Mouse (Mus musculus) right cerebral cortex, adult 2 months (tissue): ENCODE data around the gene Rere.

ENCODE experiments used
- DNase-seq, 2 experiments: peaks; one replicate each; pipeline ENCODE4 v3.0.0; 2021 to 2022; ENCODE audit warnings: low spot score in 2 of 2

Gene Rere

DNA sequence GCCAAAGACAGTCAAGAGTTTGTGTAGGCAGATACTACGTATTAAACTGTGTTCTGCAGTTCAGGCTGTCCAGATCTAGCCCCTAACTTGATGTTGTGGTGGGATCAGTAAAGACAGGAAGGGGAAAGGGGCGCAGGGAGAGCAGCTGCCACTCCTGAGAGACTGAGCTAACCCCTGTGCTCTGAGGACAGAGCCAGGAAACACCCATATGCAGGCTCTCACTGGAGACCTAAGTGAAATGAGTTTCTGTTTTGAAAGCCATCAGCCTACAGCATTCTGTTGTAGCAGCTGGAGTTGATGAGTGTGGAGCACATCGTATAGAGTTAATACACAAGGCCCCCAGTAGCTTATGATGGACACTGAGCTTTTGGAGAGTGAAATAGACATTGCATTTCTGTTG is 101.1 kb downstream of the Rere start:
- no peak for DNase-seq

DNA sequence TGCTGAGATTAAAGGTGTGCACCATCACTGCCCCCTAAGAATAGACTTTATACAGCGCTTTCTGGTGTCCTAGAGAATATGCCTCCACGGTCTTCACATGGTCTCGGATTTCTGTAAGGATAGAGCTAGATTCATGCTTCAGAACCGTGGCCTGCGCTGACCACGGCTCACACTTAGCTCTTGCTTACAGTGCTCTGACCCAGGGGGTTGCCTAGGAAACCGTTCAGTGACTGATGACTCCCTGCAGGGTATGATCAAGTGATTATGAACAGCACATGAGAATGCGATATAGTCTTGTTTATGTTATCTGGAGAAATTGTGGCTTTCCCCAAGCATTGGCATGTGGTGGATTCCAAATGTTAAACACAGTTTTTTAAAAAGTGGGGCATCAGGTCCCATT is 103.0 kb downstream of the Rere start:
- no peak for DNase-seq

DNA sequence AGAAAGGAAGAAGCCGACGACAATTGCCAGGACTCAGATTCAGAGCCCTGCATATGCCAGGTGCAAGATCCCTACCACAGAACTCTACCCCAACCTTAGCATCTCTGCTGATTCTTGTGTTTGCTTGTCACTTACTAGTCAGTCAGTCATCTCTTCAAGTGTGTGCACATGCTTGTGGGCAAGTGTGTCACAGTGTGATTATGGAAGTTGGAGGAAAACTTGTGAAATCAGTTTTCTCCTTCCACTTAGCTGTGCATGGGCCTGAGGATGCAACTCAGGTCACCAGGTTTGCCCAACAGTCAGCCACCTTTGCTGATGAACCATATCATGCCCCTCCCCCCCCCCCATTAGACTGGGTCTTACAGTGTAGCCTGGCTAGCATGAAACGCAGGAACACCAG is 103.5 kb downstream of the Rere start:
- DNase-seq, result no peak

DNA sequence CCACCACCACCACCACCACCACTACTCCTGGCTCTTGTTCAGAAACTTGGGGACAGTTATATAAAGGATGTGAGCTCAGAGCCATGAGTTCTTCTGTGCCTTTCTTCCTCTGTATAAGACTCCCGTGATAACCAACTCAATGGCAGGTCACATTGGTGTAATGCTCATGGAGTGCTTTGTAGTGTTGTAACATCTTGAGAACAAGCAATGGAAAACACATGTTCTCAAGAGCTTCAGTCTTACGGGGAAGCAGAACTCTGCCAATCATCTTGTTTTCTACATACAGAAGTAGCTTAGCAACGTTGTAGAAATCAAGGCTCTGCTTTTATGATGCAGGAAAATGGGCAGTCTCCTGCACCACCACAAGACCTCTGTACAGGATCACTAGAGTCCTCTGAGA is 107.1 kb downstream of the Rere start:
- no peak for DNase-seq

DNA sequence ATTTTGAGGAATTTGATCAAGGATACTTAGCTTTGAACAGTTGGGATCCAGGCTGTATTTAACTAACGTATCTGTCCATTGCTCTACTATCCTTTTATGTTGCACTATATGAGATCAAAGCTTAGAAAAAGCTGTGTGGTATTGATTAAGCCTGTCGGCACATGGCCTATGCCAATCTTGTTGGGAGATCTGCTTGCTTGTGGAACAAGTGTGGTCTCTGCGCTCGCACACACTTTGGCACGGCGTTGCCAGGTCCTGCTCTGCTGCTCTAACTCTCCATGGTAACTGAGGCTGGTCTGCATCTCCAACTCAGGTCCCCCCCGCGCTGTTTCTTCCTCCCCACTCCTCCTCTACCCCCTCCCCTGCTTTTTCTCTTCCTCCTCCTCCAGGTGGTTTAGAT is 112.2 kb downstream of the Rere start:
- no peak for DNase-seq

DNA sequence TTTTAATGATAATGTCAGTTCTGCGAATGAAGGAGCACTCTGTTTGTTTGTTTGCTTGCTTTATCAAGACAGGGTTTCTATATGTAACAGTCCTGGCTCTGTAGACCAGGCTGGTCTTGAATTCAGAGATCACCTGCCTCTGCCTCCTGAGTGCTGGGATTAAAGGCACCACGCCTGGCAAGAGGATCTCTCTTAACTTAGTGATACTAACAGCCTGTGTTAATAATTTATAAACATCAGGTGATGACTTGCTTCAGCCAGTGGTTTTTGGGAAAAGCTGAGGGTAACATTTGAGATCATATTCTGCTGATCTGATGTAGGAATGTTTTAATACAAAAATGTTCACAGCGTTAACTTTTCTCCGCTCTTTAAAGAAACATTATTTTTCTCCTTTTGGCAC is 112.6 kb downstream of the Rere start:
- no peak for DNase-seq

DNA sequence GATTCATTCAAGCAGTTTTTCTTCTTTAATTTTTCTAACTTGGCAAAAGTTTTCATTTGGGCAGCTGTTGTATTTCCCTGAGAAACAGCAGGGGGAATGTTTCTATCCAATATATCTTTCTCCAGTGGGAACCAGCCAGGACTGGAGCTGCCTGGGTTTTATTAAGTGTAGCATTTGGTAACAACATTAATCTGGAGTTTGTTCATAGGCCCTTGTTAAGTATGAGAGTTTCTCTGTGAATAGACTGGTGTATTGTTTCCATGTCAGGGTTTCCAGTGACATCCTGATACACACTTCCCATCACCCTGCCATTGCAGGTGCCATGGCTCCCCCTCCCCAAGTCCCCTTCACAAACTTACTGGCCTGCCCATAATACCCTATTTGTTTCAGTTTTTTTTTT is 114.9 kb downstream of the Rere start:
- no peak for DNase-seq

DNA sequence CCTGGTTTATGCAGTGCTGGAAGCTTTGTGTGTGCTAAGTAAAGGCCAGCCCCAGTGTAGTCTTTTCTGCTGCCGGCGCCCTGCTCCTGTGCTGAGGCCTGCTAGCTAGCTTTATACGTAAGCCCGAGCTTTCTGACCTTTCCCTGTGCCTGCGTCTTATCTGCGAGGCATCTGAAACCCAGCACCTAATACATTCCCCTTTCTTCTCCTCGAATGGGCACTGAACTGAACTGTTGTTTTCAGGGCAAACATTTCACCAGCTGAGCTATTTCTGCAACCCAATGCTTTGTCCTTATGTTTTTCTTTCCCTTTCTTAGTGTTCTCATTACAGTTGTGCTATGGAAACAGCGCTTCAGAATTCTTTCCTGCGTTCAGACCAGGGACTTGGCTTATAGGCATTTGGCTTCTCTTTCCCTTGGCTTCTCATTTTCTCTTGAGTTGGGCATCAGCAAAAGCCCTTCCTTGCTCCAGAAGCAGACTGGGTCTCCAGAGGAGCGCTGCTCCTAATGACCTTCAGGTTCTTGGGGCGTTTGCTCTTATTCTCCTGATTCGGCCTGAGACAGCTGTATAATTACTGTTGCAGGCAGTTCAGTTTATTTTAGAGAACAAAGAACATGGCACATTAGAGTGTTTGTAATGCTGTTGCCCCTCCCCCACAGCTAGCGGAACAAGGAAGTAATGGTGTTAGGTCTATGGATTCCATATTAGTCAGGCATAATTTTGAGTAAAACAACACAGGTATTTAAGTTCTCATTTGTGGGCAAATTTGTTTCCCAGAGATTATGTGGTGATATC is 115.6 kb downstream of the Rere start:
- no peak for DNase-seq

DNA sequence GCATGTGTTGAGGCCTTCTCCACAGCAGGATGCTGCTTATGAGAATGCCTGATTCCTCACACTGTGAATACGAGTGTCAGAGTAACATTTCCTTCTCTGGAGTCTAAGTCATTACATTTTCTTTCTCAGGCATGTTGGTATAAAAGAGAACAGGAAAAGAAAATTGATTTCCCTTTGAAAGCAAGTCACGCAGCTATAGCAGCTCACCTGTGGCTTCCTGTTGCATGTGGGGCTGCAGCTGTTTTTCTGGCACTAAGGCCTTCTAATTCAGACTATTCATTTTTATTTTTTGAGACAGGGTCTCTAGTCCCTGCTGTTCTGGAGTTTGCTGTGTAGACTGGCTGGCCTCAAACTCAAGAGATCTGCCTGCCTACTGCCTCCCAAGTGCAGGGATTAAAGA is 117.6 kb downstream of the Rere start:
- no peak for DNase-seq

DNA sequence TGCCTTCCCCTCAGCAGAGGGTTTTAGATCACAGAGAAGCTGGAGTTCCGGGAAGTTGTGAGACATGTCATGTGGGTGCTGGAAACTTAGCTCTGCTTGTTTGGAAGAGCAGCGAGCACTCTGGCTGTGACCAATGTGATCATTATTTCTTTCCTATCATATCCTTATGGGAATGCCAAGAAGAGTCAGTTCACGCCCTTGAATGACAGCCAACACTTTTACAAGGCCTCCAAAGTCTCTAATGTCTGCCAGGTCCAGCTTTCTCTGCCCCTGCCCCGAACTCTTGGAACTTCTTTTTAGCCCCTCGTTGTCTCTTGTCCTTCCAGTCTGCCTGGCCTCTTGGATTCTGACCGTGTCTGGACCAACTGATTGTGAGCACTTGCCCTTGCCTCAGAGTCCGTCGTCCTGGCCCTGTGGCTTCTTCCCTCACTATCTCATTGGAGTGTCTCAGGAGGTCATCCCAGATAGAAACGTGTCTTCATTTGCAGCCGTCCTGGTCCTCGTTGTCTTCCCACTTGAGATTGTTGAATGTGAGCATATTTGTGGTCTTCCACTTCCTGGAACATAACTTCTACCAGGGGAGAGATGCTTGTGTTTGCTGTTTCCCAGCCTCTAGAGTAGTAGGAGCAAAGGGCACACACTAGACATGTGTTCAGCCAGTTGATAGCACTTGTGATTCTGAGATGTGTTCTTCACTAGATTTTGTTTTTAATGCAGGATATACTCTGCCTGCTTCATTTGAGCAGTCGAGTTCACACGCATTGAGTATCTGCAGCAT is 120.6 kb downstream of the Rere start:
- no peak for DNase-seq

DNA sequence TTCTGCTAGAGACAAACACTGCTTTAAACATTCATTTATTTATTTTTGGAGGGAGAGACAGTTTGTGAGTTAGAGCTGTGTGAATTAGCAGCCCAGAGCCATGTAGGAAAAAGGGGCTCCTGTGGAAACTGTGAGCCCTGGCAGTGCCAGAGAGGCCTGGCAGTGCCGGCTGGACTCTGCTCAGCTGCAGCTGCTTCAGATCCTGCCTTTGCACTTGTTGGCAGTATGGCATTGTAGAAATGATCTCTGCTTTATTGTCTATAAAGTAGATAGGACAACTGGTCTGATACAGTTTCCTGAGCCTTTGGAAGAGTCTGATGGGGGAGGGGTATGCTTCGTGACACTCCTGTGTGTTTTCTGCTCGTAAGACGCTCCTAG is 121.2 kb downstream of the Rere start:
- DNase-seq, result no peak

DNA sequence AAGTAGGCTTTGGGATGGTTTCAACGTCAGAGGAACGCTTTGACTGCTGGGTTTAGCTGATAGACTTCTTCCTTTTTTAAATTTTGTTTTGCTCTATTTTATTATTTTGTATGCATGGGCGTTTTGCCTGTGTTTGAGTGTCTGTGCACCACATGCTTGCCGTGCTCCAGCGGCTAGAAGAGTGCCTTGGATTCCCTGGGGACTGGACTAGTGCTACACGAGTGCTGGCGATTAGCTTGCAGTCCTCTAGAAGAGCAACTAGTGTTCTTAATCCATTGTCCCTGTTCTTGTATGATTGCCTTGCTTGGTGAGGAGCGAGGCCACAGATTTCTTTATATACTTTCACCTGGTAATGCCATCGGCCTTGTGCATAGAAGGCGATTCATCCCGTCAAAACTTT is 122.5 kb downstream of the Rere start:
- no peak for DNase-seq

DNA sequence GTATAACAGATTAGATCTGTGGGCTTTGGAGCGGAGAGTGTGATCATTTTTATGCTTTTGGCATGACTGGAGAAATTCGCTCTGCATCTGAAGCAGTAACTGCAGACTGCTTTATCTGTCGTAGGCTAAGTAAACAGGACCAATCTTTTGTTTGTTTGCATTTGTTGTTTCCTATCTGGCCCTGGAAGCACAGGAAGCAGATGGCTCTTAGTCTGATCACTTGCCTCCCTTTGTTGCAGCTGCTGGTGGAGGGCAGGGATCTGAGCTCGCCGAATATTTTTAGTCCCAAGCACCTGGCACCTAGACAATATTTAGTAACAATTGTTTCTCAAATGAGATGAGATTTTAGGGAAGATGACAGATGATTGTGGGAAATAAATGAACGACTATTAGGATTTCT is 123.1 kb downstream of the Rere start:
- DNase-seq, result no peak

DNA sequence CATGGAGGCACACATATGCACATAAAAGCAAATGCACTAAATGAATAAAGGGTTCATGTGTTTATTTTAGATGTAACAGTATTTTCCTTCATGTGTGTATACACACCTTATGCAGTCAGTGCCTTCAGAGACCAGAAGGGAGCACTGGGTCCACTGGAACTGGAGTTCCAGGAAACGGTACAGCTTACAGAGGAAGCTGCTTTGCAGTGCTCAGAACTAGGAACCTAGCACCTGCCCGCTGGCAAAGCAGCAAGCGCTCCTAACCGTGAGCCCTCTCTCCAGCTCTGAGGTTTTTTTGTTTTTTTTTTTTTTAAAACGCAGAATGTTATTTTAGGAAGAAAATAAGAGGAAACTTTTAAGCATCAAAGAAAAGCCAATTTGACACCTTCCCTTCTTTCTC is 124.3 kb downstream of the Rere start:
- DNase-seq, result no peak

DNA sequence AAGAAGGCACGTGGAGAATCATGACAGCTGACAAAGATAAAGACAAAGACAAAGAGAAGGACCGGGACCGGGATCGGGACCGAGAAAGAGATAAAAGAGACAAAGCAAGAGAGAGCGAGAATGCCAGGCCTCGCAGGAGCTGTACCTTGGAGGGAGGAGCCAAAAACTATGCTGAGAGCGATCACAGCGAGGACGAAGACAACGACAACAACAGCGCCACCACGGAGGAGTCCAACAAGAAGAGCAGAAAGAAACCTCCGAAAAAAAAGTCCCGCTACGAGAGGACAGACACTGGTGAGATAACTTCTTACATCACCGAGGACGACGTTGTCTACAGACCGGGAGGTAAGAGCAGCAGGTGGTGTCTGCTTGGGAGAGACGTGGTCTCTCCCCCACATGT is 124.9 kb downstream of the Rere start:
- DNase-seq, result no peak

DNA sequence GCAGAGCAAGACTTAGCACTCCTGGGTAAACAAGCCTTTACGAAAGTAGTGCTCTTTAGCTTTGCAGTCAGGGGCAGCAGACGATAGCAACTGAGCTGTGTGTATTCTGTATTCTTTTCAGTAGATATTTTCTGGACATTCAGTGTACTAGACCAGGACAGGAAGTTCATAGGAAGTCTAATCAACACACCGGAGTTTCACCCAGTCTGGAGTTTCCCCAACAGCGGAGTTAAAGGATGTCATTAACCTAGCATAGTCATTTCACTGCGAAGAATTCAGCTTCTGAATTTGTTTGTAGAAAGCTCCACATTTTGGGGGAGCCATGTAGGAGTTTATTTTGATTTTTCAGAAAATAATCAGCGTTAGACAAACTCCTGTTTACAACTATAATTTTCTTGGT is 125.4 kb downstream of the Rere start:
- DNase-seq, result no peak

DNA sequence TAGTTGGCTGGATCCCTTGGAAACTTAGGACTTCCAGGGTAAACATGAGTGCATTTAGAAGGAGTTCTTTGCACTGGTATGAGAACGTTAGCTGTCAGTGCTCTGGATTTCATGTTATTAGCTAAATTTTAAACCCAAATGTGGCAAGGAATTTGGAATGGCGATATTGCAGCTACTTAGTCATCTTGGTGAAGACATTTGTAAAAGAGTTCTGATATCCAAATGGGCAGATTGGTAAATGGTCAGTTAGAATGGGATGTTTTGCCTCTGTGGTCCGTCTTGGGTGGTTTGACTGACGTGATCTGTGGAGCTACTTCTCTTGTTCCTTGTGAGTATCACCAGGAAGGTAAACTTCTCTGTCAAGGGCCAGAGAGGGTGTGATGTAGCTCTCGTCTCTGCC is 132.8 kb downstream of the Rere start:
- no peak for DNase-seq

DNA sequence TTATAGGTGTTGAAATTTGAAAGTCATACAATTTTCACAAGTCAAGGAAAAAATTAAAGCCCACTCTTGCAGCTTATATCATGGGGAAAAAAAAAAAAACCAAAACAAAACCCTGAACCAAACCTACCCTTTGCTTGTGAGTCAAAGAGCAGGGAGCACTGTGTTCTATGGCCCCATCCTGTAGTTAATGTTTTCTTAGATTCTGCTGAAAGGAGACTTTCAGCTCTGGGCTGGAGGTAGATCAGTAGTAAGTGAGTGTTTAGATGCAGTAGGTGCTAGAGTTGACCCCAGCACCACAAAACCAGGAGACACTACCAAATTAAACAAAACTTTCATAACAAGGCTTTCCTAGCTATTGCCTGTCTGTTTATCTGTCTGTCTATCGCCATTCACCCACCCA is 133.3 kb downstream of the Rere start:
- no peak for DNase-seq

DNA sequence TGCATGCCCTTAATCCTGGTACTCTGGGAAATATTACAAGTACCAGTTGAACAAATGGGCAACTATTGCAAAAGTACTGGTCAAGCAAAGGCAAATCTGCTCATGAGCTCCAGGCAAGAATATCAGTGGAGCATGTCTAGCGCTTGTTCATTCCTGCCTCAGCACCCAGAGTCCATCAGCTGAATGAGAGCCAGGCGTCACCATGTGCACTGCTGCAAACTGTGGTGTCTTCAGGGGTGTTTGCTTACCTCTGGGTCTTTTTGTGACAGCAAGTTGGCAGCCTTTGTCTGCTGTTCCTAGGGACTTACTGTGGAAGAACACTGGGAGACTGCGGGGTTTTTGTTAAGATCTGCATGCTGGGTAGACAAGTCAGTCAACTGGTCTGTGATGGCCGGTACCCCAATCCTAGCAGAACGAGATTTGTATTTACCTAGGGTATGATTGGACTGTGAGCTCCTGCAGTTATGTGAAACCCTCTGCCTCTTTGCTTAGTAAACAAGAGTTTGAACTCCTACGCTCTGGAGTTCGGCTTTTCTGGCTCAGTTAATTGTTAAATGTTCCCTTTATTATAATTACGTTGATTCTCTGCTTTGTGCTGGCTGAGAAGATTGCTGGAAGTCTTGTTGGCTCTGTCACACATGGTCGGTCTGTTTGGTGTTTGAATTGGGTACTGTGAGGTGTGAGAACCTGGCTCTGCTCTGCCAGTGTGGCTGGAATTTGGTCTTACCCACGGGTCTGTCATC is 134.0 kb downstream of the Rere start:
- DNase-seq, result no peak

DNA sequence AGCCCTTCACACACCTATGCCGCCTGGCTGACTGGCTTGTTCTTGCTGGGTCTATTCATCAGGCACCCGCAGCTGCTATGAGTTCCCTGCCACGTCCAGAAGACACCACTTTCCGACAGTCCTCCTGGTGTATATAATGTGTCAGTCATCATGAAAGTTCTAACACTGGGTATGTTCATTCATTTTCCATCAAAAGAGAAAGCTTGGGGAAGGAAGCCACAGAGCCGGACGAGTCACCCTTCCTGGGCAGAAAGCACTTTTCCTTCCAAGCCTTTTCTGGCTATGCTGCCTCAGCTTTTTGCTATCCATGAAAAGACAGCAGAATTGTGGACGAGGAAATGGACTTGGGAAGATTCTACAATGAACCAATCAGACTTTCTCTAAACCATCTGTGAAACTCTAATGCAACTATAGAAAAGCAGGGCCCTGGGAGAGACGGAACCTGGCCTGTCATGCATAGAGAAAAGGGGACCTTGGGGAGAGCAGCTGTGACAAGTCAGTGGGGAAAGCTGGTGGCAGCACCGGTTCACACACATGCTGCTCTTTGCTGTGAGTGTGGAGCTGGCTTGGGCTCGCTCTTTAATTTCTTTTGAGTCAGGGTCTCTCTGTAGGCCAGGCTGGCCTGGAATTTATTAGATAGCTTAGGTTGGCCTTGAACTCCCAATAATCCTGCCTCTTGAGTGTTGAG is 139.3 kb downstream of the Rere start:
- no peak for DNase-seq

DNA sequence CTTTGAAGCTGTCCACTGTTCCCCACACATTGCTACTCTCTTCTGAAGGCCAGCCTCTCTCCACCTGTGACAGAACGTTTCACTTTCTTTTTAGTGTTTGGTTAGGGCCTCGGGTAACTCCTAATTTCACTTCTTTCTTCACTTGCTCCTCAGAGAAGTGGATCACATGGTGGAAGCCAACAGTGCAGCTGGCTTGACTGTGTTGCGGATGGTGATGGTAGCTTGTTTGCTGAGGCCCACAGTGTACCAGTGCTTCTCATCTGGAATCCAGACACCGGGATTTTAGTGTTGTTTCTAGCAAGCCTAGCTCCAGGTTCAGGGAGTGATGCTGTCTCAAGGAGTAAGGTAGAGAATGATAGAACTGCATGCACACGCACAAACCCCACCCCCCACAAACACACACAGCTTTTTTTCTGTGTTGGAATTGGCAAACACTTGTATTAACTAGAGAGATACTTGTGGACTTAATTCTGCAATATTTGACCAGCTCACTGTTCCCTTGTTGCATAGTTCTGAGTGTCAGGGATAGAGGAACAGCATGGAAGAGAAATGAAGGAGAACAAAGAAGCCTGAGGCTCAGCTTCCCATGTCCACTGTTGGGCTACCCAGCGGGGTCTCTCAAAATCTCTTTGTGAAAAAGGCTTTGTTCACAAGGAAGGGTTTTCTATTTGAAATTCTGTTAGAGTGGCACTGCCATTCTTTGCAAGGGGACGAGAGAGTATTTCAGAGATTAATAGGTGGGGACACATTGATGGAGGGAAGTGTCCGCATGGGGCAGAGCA is 144.8 kb downstream of the Rere start:
- DNase-seq, result no peak
